Mouse (Mus musculus): ENCODE results near the gene Fstl3. TPM values are rescaled to one million over a fixed set of nuclear protein-coding genes. Genes with fewer than 3 reads are reported as not detected.
A peak's percentile ranks its signal among the peaks of the same experiment; 100 is the strongest.

The Fstl3 gene
- polyA plus RNA-seq, 1 experiment from 2014 or later: 0.63 TPM

DNA sequence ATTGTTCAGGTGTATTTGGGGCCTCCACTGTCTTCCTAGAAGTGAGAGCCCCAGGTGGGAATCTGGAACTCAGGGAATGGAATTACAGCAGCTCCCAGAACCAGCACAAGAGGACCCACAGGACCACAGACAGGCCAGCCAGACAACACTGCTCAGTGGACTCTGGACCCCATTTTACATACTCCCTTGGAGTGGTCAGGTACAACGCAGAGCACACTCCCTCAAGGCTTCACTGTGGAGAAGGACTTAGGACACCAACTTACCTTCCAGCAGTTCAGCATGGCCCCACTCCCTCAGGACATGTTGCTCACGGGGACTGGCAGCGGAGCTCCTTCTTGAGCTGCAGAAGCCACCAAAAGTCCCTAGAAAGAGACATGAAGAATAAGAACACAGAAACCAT is 31.7 kb upstream of the Fstl3 start:
- Histone ChIP-seq H3K4me1 (ENCODE audit: insufficient read depth) (peaks cover 16% of the 10 kb centered on the region), H3K9me3 (ENCODE audit: low read length) (no peaks in the 10 kb centered on the region), H3K27ac (ENCODE audit: low read depth) (no peak overlapping the region), H3K36me3 (replicated peaks; ENCODE audit: insufficient read depth, low read length) (peaks cover 20% of the 10 kb centered on the region), H3K9ac (replicated peaks) (peak overlapping the region; percentile 54), H3K4me3 (ENCODE audit: low read depth, low read length) (peak overlapping the region; percentile 55; the same call in 1 of the 2 replicates), H3K27me3 (ENCODE audit: insufficient read depth, low read length) (no peaks in the 10 kb centered on the region), H3K4me2 (ENCODE audit: low read depth, low read length) (peak overlapping the region; percentile 76)
- ATAC-seq (no peak), DNase-seq (no peak)
- 71% methylated on average over 3 of the region's 3 CpGs for WGBS (ENCODE audit: insufficient replicate concordance)
- TF ChIP-seq EP300 (IDR thresholded peaks at IDR 0.05; ENCODE audit: low read depth): no peak
- no peak for TF ChIP-seq CTCF (IDR thresholded peaks at IDR 0.05; ENCODE audit: low read depth)

- WGBS (ENCODE audit: insufficient replicate concordance): 3% methylated on average over 38 of the region's 38 CpGs
- ATAC-seq (peak; percentile 99), DNase-seq (peak; percentile 95)
- H3K9me3 ChIP-seq (ENCODE audit: low read length): no peaks in the 10 kb centered on the region
- peak within 1 kb of the TSS; percentile 54 for H3K9ac ChIP-seq (replicated peaks)
- H3K4me2 ChIP-seq (ENCODE audit: low read depth, low read length): peak within 1 kb of the TSS; percentile 76
- H3K27ac ChIP-seq (ENCODE audit: low read depth): peak within 1 kb of the TSS; percentile 19
- no peaks in the 10 kb centered on the region for H3K27me3 ChIP-seq (ENCODE audit: insufficient read depth, low read length)
- TF ChIP-seq CTCF (IDR thresholded peaks at IDR 0.05; ENCODE audit: low read depth) (peak; percentile 62), EP300 (IDR thresholded peaks at IDR 0.05; ENCODE audit: low read depth) (no peak)
- H3K36me3 ChIP-seq (replicated peaks; ENCODE audit: insufficient read depth, low read length): peaks cover 13% of the 10 kb centered on the region
- H3K4me1 ChIP-seq (ENCODE audit: insufficient read depth): peaks cover 16% of the 10 kb centered on the region
- H3K4me3 ChIP-seq (ENCODE audit: low read depth, low read length): peak within 1 kb of the TSS; percentile 55
These were observed 30.9 kb upstream of the Fstl3 start, which contains the start of gene Polrmt for GRCm38 (mm10) chr10:79745898-79746773. TSS of gene Polrmt (minus strand) at chr10:79746581.

DNA sequence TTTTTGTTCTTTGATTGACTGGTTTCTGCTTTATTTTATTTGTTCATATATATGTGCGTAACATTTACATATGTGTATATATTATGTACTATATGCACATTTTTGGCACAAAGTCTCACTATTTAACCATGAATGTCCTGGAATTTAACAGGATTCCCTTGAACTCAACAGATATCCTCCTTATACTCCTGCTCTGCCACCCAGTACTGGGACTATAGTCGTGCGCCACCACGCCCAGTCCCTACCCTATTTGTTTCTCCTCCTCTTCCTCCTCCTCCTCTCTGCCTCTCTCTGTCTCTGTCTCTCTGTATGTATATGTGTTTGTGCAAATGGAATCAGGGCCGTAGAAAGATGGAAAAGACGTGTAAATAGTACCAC is 30.3 kb upstream of the Fstl3 start:
- H3K9me3 ChIP-seq (ENCODE audit: low read length): no peaks in the 10 kb centered on the region
- peak overlapping the region; percentile 55; the same call in 1 of the 2 replicates for H3K4me3 ChIP-seq (ENCODE audit: low read depth, low read length)
- H3K4me2 ChIP-seq (ENCODE audit: low read depth, low read length): peak overlapping the region; percentile 76
- no peak for DNase-seq
- no peak for TF ChIP-seq CTCF (IDR thresholded peaks at IDR 0.05; ENCODE audit: low read depth)
- 24% methylated on average over 6 of the region's 6 CpGs for WGBS (ENCODE audit: insufficient replicate concordance)
- H3K27me3 ChIP-seq (ENCODE audit: insufficient read depth, low read length): no peaks in the 10 kb centered on the region
- peaks cover 8% of the 10 kb centered on the region for H3K36me3 ChIP-seq (replicated peaks; ENCODE audit: insufficient read depth, low read length)
- H3K9ac ChIP-seq (replicated peaks): peak overlapping the region; percentile 31; the same call in 1 of the 2 replicates
- peak; percentile 46 for ATAC-seq
- peaks cover 16% of the 10 kb centered on the region for H3K4me1 ChIP-seq (ENCODE audit: insufficient read depth)
- peak overlapping the region; percentile 5; the same call in 1 of the 2 replicates for H3K27ac ChIP-seq (ENCODE audit: low read depth)

- Histone ChIP-seq H3K27me3 (ENCODE audit: insufficient read depth, low read length) (no peaks in the 10 kb centered on the region), H3K4me1 (ENCODE audit: insufficient read depth) (peaks cover 16% of the 10 kb centered on the region), H3K27ac (ENCODE audit: low read depth) (no peak overlapping the region), H3K4me3 (ENCODE audit: low read depth, low read length) (no peak overlapping the region), H3K9me3 (ENCODE audit: low read length) (no peaks in the 10 kb centered on the region), H3K9ac (replicated peaks) (no peak overlapping the region), H3K4me2 (ENCODE audit: low read depth, low read length) (no peak overlapping the region), H3K36me3 (replicated peaks; ENCODE audit: insufficient read depth, low read length) (peaks cover 5% of the 10 kb centered on the region; the same call in 1 of the 2 replicates)
- DNase-seq: no peak
- no peak for ATAC-seq
- TF ChIP-seq EP300 (IDR thresholded peaks at IDR 0.05; ENCODE audit: low read depth) (no peak), CTCF (IDR thresholded peaks at IDR 0.05; ENCODE audit: low read depth) (no peak)
- WGBS (ENCODE audit: insufficient replicate concordance): 85% methylated on average over 6 of the region's 6 CpGs
These were observed 28.6 kb upstream of the Fstl3 start for GRCm38 (mm10) chr10:79748496-79748895.

GRCm38 (mm10) chr10:79754856-79755516 is 22.1 kb upstream of the Fstl3 start, which contains the start of gene Fgf22:
TSS of gene Fgf22 (plus strand) at chr10:79755076.
- WGBS (ENCODE audit: insufficient replicate concordance): 5% methylated on average over 36 of the region's 36 CpGs
- Histone ChIP-seq H3K27ac (ENCODE audit: low read depth) (no peak within 1 kb of the TSS), H3K27me3 (ENCODE audit: insufficient read depth, low read length) (peaks cover 5% of the 10 kb centered on the region; the same call in 1 of the 2 replicates), H3K4me1 (ENCODE audit: insufficient read depth) (peaks cover 5% of the 10 kb centered on the region), H3K4me3 (ENCODE audit: low read depth, low read length) (no peak within 1 kb of the TSS), H3K36me3 (replicated peaks; ENCODE audit: insufficient read depth, low read length) (peaks cover 16% of the 10 kb centered on the region; the same call in 1 of the 2 replicates), H3K9me3 (ENCODE audit: low read length) (no peaks in the 10 kb centered on the region), H3K4me2 (ENCODE audit: low read depth, low read length) (peak within 1 kb of the TSS; percentile 59), H3K9ac (replicated peaks) (no peak within 1 kb of the TSS; the same call in 1 of the 2 replicates)
- DNase-seq: peak; percentile 83
- peak; percentile 85 for ATAC-seq
- TF ChIP-seq EP300 (IDR thresholded peaks at IDR 0.05; ENCODE audit: low read depth) (no peak), CTCF (IDR thresholded peaks at IDR 0.05; ENCODE audit: low read depth) (no peak)

DNA sequence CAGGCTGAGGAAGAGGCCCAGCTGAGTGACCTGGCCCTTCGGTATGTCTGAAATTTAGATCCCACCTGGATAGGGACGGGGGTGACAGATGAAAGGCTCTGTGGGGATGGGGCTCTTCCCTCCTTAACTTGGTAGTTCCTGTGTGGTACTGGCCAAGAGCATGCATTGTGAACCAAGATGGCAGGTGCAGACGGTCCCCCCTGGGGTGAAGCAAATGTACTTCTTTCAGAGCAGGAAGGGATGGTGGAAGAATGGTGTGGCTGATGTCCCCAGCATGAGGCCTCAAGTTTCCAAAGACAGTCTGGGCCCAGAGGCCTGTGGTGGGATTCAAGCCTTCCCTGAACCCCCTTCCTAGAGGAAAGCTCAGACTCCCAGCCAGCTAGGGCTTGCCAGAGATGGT is 21.2 kb upstream of the Fstl3 start:
- DNase-seq (no peak), ATAC-seq (no peak)
- Histone ChIP-seq H3K4me3 (ENCODE audit: low read depth, low read length) (no peak overlapping the region), H3K4me2 (ENCODE audit: low read depth, low read length) (no peak overlapping the region), H3K27me3 (ENCODE audit: insufficient read depth, low read length) (peaks cover 5% of the 10 kb centered on the region; the same call in 1 of the 2 replicates), H3K27ac (ENCODE audit: low read depth) (no peak overlapping the region), H3K36me3 (replicated peaks; ENCODE audit: insufficient read depth, low read length) (peaks cover 21% of the 10 kb centered on the region), H3K9ac (replicated peaks) (no peak overlapping the region), H3K9me3 (ENCODE audit: low read length) (no peaks in the 10 kb centered on the region), H3K4me1 (ENCODE audit: insufficient read depth) (peaks cover 5% of the 10 kb centered on the region)
- WGBS (ENCODE audit: insufficient replicate concordance): 92% methylated on average over 3 of the region's 3 CpGs
- TF ChIP-seq EP300 (IDR thresholded peaks at IDR 0.05; ENCODE audit: low read depth) (no peak), CTCF (IDR thresholded peaks at IDR 0.05; ENCODE audit: low read depth) (no peak)

All from liver, postnatal 0 days (tissue).